Mouse (Mus musculus) MEL-GATA-1-ER (cell line): Measurements from ENCODE around the gene Abhd17a.

Experiments used
- DNase-seq: peaks from one replicate; pipeline ENCODE4 v3.0.0-alpha.2; 2012; ENCODE audit warnings: low read depth; ENCODE audit errors: extremely low read depth

Abhd17a gene

GRCm38 (mm10) chr10:80589879-80590854 is at the start of gene Abhd17a:
Gene Abhd17a, minus strand, starts transcription at chr10:80590341.
- peak; percentile 89 for DNase-seq

- no peak for DNase-seq
Observed at GRCm38 (mm10) chr10:80635345-80635744, 45.2 kb upstream of the Abhd17a start.

- no peak for DNase-seq
Observed at GRCm38 (mm10) chr10:80628925-80629324, 38.8 kb upstream of the Abhd17a start.

- no peak for DNase-seq
Observed at GRCm38 (mm10) chr10:80627685-80628084, 37.5 kb upstream of the Abhd17a start.

DNA sequence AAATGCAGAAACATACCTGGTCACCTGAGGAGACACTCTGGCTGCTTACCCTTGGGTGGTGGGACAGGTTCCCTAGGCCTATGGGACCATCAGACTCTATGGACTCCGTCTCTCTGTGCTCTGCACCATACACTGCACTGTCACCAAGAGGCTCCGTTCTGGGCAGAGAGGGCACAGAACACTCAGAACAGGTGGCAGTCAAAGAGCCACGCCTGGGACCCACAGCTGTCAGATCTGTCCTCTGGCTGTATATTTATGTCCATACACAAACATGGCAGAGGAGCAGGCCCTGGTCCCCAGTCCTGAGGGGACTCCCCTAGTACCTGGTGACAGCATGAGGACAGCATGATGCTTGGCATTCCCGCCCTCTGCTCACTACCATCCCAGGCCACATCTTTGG is 35.6 kb upstream of the Abhd17a start:
- DNase-seq: no peak

GRCm38 (mm10) chr10:80623457-80624191 is 33.5 kb upstream of the Abhd17a start:
- peak; percentile 41 for DNase-seq

GRCm38 (mm10) chr10:80622661-80623456 is 32.7 kb upstream of the Abhd17a start, which contains the start of gene Csnk1g2:
Gene Csnk1g2, plus strand, starts transcription at chr10:80622838.
- no peak for DNase-seq

GRCm38 (mm10) chr10:80621940-80622660 is 32.0 kb upstream of the Abhd17a start:
- peak; percentile 100 for DNase-seq

- DNase-seq: no peak
Observed at GRCm38 (mm10) chr10:80621690-80621939, 31.5 kb upstream of the Abhd17a start.

DNA sequence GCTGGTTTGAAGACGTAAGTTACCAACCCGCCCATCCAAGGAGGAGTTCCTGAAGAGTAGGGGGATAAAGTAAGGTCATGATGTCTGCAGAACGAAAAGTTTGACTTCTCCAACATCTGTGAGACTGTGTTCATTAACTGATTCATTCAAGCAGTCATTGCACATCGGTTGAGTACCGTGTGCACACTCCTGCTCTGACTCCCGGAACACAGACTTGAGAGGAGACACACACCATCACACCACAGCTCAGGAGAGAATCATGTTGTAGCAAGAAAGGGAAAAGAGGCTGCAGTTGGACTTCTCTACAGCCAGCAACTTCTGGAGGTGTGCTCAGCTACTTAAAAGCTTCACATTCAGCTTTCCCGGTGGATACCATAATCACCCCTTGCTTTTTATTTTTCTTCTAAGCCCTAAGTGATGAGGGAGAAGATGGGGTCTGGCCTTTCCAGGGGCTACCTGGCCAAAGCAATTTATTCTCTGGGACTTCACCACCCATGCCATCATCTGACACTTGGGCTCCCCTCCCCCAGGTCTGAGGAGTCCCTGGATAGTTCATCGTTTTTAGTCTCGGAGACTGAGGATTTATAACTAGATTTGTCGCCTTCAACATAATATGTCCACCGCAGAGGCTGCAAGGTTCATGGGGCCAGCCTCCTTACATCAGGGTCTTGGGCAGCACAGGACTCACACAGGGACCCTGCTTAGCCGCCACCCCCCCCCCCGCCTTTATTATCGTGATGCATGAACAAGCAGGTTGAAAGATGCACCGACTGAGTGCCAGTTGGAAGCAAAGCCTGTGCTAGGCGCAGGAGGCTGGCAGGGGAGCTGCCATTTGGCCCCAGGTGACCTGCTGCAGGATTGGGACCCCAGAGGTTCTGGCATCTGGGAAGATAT is 30.9 kb upstream of the Abhd17a start:
- no peak for DNase-seq

DNA sequence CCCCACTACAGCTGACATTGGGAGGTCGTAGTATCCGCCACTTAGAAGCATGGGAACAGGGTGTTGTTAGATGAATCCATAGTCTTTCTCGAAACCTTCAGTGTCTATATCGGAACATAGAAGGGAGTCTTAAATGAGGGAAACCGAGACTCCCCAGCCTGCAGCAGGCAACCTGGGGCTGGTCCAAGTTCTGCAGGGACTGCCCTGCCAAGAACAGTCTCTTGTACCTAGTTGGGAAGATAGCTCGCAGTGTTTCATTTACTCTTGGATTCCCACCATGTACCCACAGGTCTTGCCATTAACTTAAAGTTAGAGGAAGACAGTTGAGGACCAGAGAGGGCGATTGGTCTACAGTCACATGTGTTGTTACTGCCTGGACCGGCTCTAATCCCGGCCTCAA is 30.2 kb upstream of the Abhd17a start:
- DNase-seq: no peak

- DNase-seq: no peak
Observed at GRCm38 (mm10) chr10:80619465-80620244, 29.5 kb upstream of the Abhd17a start.

- DNase-seq: no peak
Observed at GRCm38 (mm10) chr10:80618181-80618580, 28.0 kb upstream of the Abhd17a start.

GRCm38 (mm10) chr10:80614351-80614750 is 24.2 kb upstream of the Abhd17a start:
- no peak for DNase-seq

GRCm38 (mm10) chr10:80613821-80614220 is 23.7 kb upstream of the Abhd17a start:
- DNase-seq: no peak

DNA sequence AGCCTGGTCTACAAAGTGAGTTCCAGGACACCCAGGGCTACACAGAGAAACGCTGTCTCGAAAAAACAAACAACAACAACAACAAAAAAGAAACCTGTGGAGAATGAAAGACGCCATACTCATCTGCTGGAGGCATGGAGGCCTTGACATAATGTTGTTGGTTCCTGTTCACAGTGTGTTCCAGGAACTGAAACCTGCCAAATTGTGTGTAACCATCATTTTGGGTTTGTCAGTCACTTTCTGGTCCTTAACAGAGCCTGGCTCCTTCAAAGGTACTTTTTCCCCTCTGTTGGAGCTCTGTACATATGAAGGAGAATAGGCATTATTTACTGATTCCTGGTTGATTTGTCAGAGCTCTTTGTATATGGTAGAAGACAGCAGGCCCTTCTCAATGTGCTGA is 21.8 kb upstream of the Abhd17a start:
- no peak for DNase-seq

- no peak for DNase-seq
Observed at GRCm38 (mm10) chr10:80611024-80611423, 20.9 kb upstream of the Abhd17a start.

DNA sequence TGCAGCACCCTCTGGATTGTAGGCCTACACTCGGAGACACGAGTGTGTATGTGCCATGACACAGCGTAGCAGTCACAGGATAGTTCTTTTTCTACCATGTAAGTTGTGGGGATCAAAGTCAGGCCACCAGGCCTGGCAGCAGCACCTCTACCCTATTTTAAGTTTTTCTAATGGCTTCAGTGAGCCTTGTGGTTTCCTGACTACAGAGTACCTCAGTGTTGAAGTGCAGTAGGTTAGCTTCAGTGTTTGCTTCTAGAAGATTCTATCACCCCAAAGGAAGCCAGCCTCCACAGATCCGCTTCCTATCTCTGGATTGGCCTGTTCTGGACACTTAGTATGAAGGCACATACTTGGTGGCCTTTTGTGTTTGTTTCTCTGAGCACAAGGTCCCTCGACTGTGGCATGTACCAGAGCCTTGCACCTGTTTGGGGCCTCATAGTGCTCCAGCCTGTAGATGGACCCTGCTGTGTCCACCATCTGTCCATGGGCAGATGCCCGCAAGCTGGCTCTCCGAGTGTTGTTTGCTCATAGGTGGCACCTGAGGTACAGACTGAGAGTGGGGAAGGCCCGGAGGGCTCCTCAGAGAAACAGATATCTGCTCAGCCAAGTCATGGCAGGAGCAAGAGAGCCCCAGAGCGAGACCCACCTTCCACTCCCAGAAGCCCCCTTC is 20.1 kb upstream of the Abhd17a start:
- DNase-seq: no peak
